Mouse (Mus musculus) 416B (cell line): ENCODE measurements at regions not wholly inside any gene's neighbourhood (a gene's known extent, or its start where the extent isn't known, plus 50 kb on each side); places are given as distances from the start of the nearest gene placed in this dataset.

Experiments
- DNase-seq: peaks from one replicate; pipeline ENCODE4 v3.0.0; 2011; ENCODE audit warnings: low read depth

GRCm38 (mm10) chr8:109413386-109413785 lies 80.4 kb upstream of the Pmfbp1 start:
- DNase-seq = no peak

DNA sequence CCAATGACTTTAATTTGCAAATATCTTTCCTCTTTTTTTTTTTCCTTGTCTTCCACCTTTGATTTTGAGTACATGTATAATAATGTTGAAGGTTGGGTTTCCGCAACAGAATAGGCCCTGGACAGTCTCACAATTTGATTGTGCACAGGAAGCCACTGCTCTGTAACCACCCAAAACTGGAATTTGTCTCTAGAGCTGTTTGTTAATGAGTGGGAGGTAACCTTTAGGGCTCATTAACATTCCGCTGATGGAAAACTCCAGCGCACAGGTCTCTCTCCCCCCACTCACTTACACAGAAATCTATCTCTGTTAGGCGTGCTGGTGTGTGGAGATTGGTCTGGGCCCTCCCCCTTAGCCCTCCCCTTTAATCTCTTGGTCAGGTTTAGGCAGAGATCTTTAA lies 78.5 kb upstream of the Pmfbp1 start:
- DNase-seq = no peak

GRCm38 (mm10) chr8:109415906-109416305 lies 77.9 kb upstream of the Pmfbp1 start:
- no peak for DNase-seq

DNA sequence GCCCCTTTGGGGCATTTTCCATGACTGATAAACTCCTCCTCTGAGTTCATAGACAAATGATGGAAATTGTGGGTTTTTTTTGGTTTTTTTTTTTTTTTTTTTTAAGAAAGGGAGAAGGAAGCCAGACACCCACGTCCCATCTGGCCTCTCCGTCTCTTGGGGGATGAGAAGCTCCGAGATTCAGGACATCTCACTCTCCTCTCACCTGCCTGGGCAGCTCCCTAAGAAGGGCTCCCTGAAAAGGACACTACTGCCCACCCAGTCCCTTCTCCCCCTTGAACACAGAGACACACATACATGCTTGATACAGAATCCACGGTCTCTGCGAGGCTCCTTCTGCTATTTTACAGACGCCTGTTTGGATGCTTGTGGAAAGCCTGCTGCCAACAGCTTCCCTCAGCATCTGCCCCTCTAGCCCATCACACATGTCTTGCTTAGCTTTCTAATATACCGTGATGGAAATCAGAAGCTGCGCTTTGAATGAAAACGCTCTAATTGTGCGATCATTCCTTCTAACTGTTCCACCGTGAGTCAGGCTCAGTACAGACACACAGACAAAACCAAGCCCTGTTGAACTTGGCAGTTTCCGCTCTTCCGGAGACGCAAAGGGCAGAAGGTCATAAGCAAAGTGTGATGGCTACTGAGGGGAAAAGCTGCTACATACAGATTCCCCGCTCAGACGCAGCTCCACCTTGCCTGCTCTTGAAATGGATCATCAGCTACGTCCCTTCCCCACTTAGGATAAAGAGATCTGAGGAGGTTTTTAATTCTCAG lies 77.3 kb upstream of the Pmfbp1 start:
- DNase-seq = no peak

DNA sequence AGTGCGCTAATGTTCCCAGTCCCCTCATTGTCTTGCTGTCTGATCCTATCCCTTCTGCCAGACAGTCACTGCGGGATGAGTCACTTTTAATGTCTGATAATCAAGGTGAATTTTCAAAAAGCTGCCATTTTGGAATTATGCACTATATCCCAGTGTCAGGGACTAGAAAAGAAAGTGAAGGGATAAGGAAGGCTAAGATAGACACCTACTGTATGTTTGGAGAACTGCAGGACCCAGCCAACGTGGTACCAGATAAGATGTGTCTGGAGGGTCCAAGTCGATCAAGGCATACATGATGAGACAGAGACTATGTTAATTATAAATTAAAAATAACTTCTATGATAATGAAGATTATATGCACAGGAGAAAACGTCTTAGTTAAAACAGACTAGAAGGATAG lies 76.6 kb upstream of the Pmfbp1 start:
- peak; percentile 28 for DNase-seq

- no peak for DNase-seq
Measured at GRCm38 (mm10) chr8:109417971-109418370, 75.9 kb upstream of the Pmfbp1 start.

GRCm38 (mm10) chr8:109419029-109419596 lies 74.7 kb upstream of the Pmfbp1 start:
- DNase-seq = no peak

- DNase-seq = no peak
Measured at GRCm38 (mm10) chr8:109424004-109424403, 69.8 kb upstream of the Pmfbp1 start.

- DNase-seq = no peak
Measured at GRCm38 (mm10) chr8:109428551-109428950, 65.3 kb upstream of the Pmfbp1 start.

DNA sequence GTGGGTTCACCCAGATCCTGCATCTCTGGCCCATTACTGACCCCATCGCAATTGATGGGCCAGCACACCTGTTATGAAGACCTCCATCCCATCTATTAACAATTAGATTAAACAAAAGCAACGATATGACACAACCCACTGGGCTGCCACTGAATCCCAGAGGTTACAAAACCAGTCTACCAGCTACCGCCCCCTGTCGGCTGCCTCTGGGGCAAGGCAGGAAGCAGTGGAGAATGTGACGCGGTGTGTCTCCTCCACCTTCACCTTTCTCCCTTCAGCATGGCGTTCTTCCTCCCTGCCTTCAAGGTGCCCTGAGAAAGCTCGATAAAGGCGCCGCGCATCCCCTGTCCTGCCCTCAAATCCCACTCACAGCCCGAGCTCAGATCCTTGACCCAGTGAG lies 59.3 kb upstream of the Pmfbp1 start:
- DNase-seq = no peak

GRCm38 (mm10) chr8:109436056-109436455 lies 57.8 kb upstream of the Pmfbp1 start:
- no peak for DNase-seq

DNA sequence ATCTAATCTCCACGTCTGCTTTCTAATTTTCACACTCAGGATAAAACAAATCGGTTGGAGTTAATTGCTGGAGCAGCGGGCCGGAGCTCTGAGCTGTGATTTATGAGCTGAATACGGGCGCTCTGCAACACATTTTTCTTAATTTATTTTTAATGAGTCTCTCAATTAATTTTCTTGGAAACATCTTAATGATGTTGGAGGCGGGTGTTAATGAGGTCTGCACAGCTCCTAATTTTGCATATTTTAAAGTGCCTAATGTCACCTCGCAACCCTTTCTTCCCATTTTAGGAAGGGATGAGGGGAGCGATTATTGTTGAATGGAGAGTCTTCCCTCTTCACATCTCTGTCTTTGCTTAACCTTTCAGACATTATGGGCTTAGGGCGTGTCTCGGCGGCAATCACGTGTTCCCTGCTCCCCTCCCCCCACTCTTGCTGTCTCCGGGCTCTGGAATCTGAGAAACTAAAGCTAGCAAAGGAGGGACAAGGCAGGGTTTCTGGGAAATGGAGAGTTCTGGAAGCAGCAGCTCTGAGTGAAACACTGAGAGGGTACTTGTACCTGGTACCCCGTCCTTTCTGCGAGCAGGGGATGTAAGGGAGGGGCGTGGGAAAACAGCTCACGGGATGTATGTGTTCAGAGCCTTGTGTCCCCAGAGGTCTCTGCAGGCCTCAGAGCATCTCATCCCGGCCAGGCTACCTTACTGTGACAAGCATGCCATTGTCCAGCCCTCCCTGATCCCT lies 56.8 kb upstream of the Pmfbp1 start:
- no peak for DNase-seq

DNA sequence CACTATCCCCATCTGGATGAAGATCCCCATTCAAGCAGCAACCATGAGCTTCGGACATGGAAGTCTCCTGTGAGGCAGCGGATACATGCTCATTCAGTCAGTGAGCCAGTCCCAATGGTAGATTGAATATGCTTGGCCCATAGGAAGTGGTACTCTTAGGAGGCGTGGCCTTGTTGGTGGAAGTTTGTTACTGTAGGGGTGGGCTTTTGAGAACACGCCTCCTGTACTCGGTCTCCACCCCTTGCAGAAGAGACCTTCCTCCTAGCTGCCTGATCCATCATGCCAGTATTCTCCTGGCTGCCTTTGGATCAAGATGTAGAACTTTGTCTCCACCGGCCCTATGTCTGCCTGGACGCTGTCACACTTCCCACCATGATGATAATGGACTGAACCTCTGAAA lies 55.3 kb upstream of the Pmfbp1 start:
- DNase-seq = no peak
